Mouse (Mus musculus) CH12.LX (cell line): ENCODE data around the gene Wdr72. TPM values are rescaled to one million over a fixed set of nuclear protein-coding genes. Genes with fewer than 3 reads are reported as not detected.

Experiments
- DNase-seq: peaks from one replicate; pipeline ENCODE4 v3.0.0-alpha.2; 2013; ENCODE audit errors: extremely low read depth
- H3K27ac ChIP-seq: 2 replicates; pipeline ENCODE4 v1.5.1; 2012; ENCODE audit warnings: low read depth, mild to moderate bottlenecking, control low read depth, moderate library complexity; ENCODE audit not compliant: insufficient read depth
- H3K27me3 ChIP-seq: replicated peaks from 2 replicates; pipeline ENCODE3; 2012; ENCODE audit warnings: inconsistent platforms
- H3K36me3 ChIP-seq, 2 experiments: replicated peaks in 1 of 2; 2 replicates each; pipeline versions ENCODE3 to v1.6.1; 2012; ENCODE audit warnings: inconsistent platforms in 1 of 2, low read length in 1 of 2, mild to moderate bottlenecking in 1 of 2, mixed read lengths in 1 of 2, moderate library complexity in 1 of 2; ENCODE audit not compliant: control insufficient read depth in 1 of 2, insufficient read depth in 1 of 2
- H3K4me1 ChIP-seq, 2 experiments: 2 replicates each; pipeline ENCODE4 v1.6.1; 2012; ENCODE audit warnings: inconsistent platforms in 1 of 2, moderate library complexity in 1 of 2; ENCODE audit not compliant: insufficient read depth in 2 of 2, control insufficient read depth in 1 of 2
- H3K4me2 ChIP-seq: 2 replicates; pipeline ENCODE4 v1.6.1; 2012; ENCODE audit warnings: low read depth, mild to moderate bottlenecking, control low read depth; ENCODE audit not compliant: poor library complexity, insufficient read depth, severe bottlenecking
- H3K4me3 ChIP-seq, 3 experiments: fragments of 150-350 bp in 1 of 3; sonication (generic) in 1 of 3; replicated peaks in 1 of 3; 2 replicates each; pipeline versions ENCODE3 to v1.5.1; 2011 to 2012; ENCODE audit warnings: low read depth in 2 of 3, low read length in 2 of 3, mild to moderate bottlenecking in 2 of 3, moderate library complexity in 2 of 3, control low read depth in 1 of 3, improper control_type of control experiment in 1 of 3, inconsistent platforms in 1 of 3, mixed read lengths in 1 of 3; ENCODE audit not compliant: poor library complexity in 1 of 3
- H3K79me2 ChIP-seq: replicated peaks from 2 replicates; pipeline ENCODE4 v1.6.1; 2012; ENCODE audit warnings: mild to moderate bottlenecking, moderate library complexity; ENCODE audit not compliant: control insufficient read depth, poor library complexity, insufficient read depth, severe bottlenecking; ENCODE audit errors: extremely low read depth
- H3K9ac ChIP-seq: 2 replicates; pipeline ENCODE4 v1.6.1; 2012; ENCODE audit warnings: low read depth, mild to moderate bottlenecking, control low read depth, moderate library complexity; ENCODE audit not compliant: insufficient read depth
- H3K9me3 ChIP-seq: replicated peaks from 2 replicates; pipeline ENCODE3; 2012; ENCODE audit warnings: low read length, inconsistent platforms, mixed read lengths
- ELF1 ChIP-seq: IDR thresholded peaks from 2 replicates; pipeline ENCODE4 v1.6.1; 2014; ENCODE audit warnings: low read depth, mild to moderate bottlenecking, inconsistent platforms, low read length, improper control_type of control experiment
- ETS1 ChIP-seq: conservative IDR thresholded peaks from 2 replicates; pipeline ENCODE4 v1.6.1; 2012; ENCODE audit warnings: low read depth, mild to moderate bottlenecking, inconsistent platforms, low read length, improper control_type of control experiment, moderate library complexity
- GABPA ChIP-seq: IDR thresholded peaks from 2 replicates; pipeline ENCODE4 v1.6.1; 2012; ENCODE audit warnings: low read depth, low read length, improper control_type of control experiment, inconsistent platforms; ENCODE audit not compliant: insufficient replicate concordance
- IRF4 ChIP-seq: IDR thresholded peaks from 2 replicates; pipeline ENCODE4 v1.6.1; 2014; ENCODE audit warnings: low read depth, mild to moderate bottlenecking, inconsistent platforms, low read length, improper control_type of control experiment
- JUND ChIP-seq: conservative IDR thresholded peaks from 2 replicates; pipeline ENCODE4 v1.6.1; 2011; ENCODE audit warnings: low read depth, low read length, improper control_type of control experiment
- MAX ChIP-seq: IDR thresholded peaks from 2 replicates; pipeline ENCODE4 v1.6.1; 2011; ENCODE audit warnings: low read length, improper control_type of control experiment
- MAZ ChIP-seq: IDR thresholded peaks from 2 replicates; pipeline ENCODE4 v1.6.1; 2012; ENCODE audit warnings: low read depth, mild to moderate bottlenecking, inconsistent platforms, low read length, improper control_type of control experiment, moderate library complexity
- MEF2A ChIP-seq: IDR thresholded peaks from 2 replicates; pipeline ENCODE4 v1.6.1; 2014; ENCODE audit warnings: low read depth, mild to moderate bottlenecking, inconsistent platforms, low read length, improper control_type of control experiment, borderline replicate concordance
- MXI1 ChIP-seq: IDR thresholded peaks from 2 replicates; pipeline ENCODE4 v1.6.1; 2011; ENCODE audit warnings: mild to moderate bottlenecking, low read depth, low read length, improper control_type of control experiment
- NELFE ChIP-seq: IDR thresholded peaks from 2 replicates; pipeline ENCODE4 v1.6.1; 2011; ENCODE audit warnings: low read depth, low read length, improper control_type of control experiment
- NRF1 ChIP-seq: IDR thresholded peaks from 2 replicates; pipeline ENCODE4 v1.6.1; 2014; ENCODE audit warnings: low read depth, mild to moderate bottlenecking, inconsistent platforms, low read length, improper control_type of control experiment, moderate library complexity
- POLR2A ChIP-seq: IDR thresholded peaks from 2 replicates; pipeline ENCODE4 v1.6.1; 2011; ENCODE audit warnings: low read depth, mild to moderate bottlenecking, improper control_type of control experiment, low read length
- POLR2AphosphoS2 ChIP-seq: IDR thresholded peaks from 2 replicates; pipeline ENCODE4 v1.6.1; 2011; ENCODE audit warnings: low read depth, low read length, improper control_type of control experiment
- RAD21 ChIP-seq: IDR thresholded peaks from 2 replicates; pipeline ENCODE4 v1.6.1; 2011; ENCODE audit warnings: low read depth, mild to moderate bottlenecking, low read length, improper control_type of control experiment, moderate library complexity
- RCOR1 ChIP-seq: conservative IDR thresholded peaks from 2 replicates; pipeline ENCODE4 v1.6.1; 2012; ENCODE audit warnings: low read depth, mild to moderate bottlenecking, inconsistent platforms, low read length, improper control_type of control experiment
- SIN3A ChIP-seq: IDR thresholded peaks from 2 replicates; pipeline ENCODE4 v1.6.1; 2012; ENCODE audit warnings: low read length, improper control_type of control experiment, inconsistent platforms
- TBP ChIP-seq: conservative IDR thresholded peaks from 2 replicates; pipeline ENCODE4 v1.6.1; 2011; ENCODE audit warnings: low read depth, low read length, improper control_type of control experiment
- TCF12 ChIP-seq: IDR thresholded peaks from 2 replicates; pipeline ENCODE4 v1.6.1; 2014; ENCODE audit warnings: low read depth, mild to moderate bottlenecking, inconsistent platforms, low read length, improper control_type of control experiment
- UBTF ChIP-seq: IDR thresholded peaks from 2 replicates; pipeline ENCODE4 v1.6.1; 2012; ENCODE audit warnings: low read depth, mild to moderate bottlenecking, inconsistent platforms, low read length, improper control_type of control experiment, moderate library complexity
- ZMIZ1 ChIP-seq: IDR thresholded peaks from 2 replicates; pipeline ENCODE4 v1.6.1; 2012; ENCODE audit warnings: low read depth, mild to moderate bottlenecking, inconsistent platforms, low read length, improper control_type of control experiment
- dilution Hi-C: fragments of 300-500 bp; cut with MboI; formaldehyde crosslinking; loops from 2 replicates; pipeline ENCODE4 v1.14.3; 2020; ENCODE audit warnings: low sequenced_read_pairs; ENCODE audit not compliant: extremely low pct_unique_long_range_greater_than_20kb, extremely low pct_ligation_motif_present
- in situ Hi-C: fragments of 300-500 bp; cut with MboI; formaldehyde crosslinking; loops from 3 replicates; pipeline ENCODE4 v1.14.3; 2019; ENCODE audit warnings: low sequenced_read_pairs, low pct_ligation_motif_present, low pct_unique_long_range_greater_than_20kb, mixed read lengths
- polyA plus RNA-seq: library from polyadenylated mRNA; unstranded; fragments of >175 nt; gene quantifications from 2 replicates; pipeline ENCODE4 v1.2.1, GENCODE M21; 2012; ENCODE audit warnings: low read depth; ENCODE audit not compliant: insufficient read length
- total RNA-seq, 2 experiments: library from RNA; depleted of rRNA; stranded (reverse); fragments of 300-350 nt in 1 of 2; fragments of >200 nt in 1 of 2; gene quantifications; 2 replicates each; pipeline ENCODE4 v1.2.3; 2012 to 2014

Wdr72 gene
- total and polyA plus RNA-seq, 3 experiments: 0.04 TPM; not detected in 2

GRCm38 (mm10) chr9:74328821-74329220, 218.7 kb downstream of the Wdr72 start:
- DNase-seq: no peak
- Histone ChIP-seq H3K27ac (no peak overlapping the region), H3K4me1 (no peaks in the 10 kb centered on the region), H3K4me3 (no peak overlapping the region), H3K79me2 (no peaks in the 10 kb centered on the region), H3K4me2 (no peak overlapping the region), H3K27me3 (no peaks in the 10 kb centered on the region), H3K9me3 (no peaks in the 10 kb centered on the region), H3K36me3 (no peaks in the 10 kb centered on the region), H3K9ac (no peak overlapping the region)
- in situ Hi-C loops: no loop called here
- dilution Hi-C loops: no loop called here
- TF ChIP-seq TCF12 (no peak), NRF1 (no peak), MAX (no peak), ETS1 (no peak), NELFE (no peak), UBTF (no peak), RCOR1 (no peak), SIN3A (no peak), ZMIZ1 (no peak), TBP (no peak), MAZ (no peak), MXI1 (no peak), IRF4 (no peak), POLR2A (no peak), JUND (no peak), GABPA (no peak)

GRCm38 (mm10) chr9:74330706-74331495, 220.7 kb downstream of the Wdr72 start:
- Histone ChIP-seq H3K9me3 (no peaks in the 10 kb centered on the region), H3K27ac (no peak overlapping the region), H3K9ac (no peak overlapping the region), H3K27me3 (no peaks in the 10 kb centered on the region), H3K4me2 (no peak overlapping the region; the same call in 1 of the 2 replicates), H3K36me3 (no peaks in the 10 kb centered on the region), H3K4me1 (no peaks in the 10 kb centered on the region), H3K4me3 (no peak overlapping the region), H3K79me2 (no peaks in the 10 kb centered on the region)
- dilution Hi-C loops (no loop called here), in situ Hi-C loops (no loop called here)
- DNase-seq: no peak
- TF ChIP-seq POLR2AphosphoS2 (no peak), ELF1 (no peak), MEF2A (no peak), MAZ (no peak), RAD21 (no peak)
